Mouse (Mus musculus) kidney, adult 9 months (tissue): Measurements from ENCODE around the gene H6pd.
A peak's percentile ranks its signal among the peaks of the same experiment; 100 is the strongest.

Experiments used
- DNase-seq: peaks from one replicate; pipeline ENCODE4 v3.0.0; 2022

Gene H6pd

DNA sequence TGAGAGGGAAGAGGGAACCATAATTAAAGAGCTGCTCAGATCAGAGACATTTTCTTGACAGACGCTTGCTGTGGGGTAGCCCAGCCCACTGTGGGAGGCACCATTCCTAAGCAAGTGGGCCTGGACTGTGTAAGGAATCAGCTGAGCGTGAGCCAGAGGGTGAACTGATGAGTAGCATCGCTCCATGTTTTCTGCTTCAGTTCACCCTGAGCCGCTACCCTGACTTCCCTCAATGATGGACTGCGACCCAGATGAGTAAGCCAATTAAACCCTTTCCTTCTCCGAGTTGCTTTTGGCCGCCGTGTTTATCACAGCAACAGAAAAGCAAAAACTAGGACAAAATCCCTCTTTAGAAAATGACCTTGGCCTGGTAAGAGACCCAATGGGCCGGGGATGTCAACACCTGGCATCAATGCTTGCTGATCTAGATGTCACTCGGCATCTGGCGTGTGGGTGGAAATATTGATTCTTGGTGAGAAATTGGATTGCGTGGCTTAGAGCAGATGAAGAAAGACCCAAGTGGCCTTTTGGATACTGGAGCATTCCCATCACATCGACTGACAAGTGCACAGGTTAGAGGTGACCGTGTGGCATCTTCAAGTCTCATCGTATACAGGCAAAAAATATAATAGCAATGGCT, 11.0 kb upstream of the H6pd start:
- no peak for DNase-seq

GRCm38 (mm10) chr4:150015436-150015835, 6.6 kb upstream of the H6pd start:
- no peak for DNase-seq

DNA sequence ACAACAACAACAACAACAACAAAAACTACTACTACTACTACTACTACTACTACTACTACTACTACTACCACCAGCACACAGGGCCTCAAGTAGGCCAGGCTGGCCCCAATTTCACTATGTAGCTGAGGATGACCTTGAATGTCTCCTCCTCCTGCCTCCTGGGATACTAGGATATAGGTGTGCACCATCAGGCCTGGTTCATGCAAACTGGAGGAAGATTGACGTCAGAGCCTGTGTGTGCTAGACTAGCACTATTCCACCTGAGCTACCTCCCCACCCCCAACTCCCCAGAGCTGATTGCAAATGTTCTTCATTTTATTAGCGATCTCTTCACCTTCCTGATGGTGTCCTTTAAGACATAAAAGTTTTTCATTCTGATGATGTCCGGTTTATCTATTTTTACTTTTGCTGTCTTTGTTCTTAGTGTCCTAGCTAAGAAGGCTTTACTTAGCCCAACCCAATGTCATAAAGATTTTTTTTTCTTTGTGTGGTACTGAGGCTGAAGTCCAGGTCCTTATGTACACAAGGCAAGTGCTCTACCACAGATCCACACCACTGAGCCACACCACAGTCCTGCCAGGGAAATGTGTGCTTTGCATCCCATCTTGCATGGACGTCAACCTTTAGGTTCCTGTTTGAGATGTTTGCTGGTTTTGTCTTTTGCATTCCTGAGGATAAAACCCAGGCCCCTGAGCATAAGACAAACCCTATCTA, 5.7 kb upstream of the H6pd start:
- no peak for DNase-seq

GRCm38 (mm10) chr4:150013805-150014204, 5.0 kb upstream of the H6pd start:
- DNase-seq, result no peak

DNA sequence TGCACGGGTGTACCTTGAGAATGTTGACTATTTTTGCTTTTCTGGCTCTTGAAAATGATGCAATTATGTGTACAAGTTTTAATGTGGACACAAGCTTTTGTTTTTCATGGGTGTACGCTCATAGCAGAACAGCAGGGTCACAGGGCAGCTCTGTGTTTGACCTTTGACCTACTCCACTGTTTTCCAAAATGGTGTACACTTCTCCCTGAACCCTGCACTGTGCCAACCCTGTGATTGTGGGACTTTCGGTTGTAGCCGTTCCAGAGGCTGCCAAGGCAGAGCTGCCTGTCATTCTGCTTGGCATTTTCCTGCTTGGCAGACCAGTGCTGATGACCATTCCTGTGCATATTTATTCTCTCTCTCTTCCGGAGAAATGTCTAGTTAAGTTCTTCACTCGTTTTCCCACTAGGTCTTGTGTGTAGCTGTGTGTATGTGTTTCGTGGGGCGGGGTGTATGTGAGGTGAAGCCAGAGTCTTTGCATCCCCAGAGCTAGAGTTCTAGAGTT, 4.4 kb upstream of the H6pd start:
- peak; percentile 69 for DNase-seq

GRCm38 (mm10) chr4:150012322-150012723, 3.5 kb upstream of the H6pd start:
- DNase-seq, result no peak

GRCm38 (mm10) chr4:150011564-150012321, 2.9 kb upstream of the H6pd start:
- no peak for DNase-seq

DNA sequence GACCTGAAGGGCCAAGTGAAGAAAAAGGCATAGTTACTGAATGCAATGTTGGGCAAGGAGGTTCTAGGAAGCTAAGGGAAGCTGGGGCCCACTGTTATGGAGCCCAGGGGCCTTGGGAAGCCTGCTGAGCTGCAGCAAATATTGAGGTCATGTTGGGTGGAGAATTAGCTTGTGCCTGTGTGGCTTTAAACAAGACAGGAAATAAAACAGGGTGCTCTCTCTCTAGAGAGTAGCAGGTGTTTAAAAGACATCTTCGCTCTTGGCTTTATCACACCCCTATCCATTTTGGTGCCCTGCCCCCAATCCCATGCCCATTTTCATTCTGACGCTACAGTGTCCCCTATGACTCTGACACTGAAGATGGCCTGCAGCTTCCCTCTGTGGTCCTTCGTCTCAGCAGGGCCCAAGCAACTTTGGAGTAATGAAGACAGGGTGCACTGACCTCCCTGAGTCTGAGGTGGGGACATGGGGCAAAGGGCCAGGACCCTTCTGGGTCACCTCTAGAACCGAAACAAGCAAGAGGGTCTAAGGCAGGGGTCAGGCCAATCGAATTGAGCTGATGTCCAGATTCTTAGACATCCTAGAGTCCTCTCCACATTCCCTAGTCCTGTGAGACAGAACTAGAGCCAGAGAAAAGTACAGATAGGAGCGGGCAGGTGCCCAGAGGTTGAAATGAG, 1.4 kb upstream of the H6pd start:
- DNase-seq, result no peak

DNA sequence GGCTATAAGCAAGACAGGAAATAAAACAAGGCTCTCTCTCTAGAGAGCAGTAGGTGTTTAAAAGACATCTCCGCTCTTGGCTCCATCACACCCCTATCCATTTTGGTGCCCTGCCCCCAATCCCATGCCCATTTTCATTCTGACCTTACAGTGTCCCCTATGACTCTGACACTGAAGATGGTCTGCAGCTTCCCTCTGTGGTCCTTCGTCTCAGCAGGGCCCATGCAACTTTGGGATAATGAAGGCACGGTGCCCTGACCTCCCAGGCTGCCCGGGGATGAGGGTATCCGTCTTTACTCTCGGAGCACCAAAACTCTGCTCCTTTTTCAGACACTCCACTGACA, 736 bp upstream of the H6pd start:
- no peak for DNase-seq

- DNase-seq, result peak; percentile 88
Observed at GRCm38 (mm10) chr4:150008325-150008852, 434 bp downstream of the H6pd start.

DNA sequence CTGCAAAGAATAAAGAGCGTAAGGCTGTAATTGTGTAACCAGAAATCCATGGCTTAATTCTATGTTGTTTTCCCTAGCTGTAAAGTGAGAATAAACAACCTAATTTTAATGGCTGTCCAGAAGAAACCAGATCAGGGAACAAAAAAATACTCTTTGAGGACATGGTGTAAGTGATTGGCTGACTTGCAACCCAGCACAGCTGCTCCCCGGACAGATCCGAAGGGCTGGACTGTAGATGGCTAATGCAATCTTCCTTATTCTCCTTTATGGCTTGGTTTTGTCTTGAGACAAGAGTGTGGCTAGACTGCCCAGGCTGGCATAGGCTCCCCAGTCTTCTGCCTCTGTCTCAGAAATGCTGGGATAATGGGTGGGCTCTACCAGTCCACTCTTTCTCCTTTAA, 1.4 kb downstream of the H6pd start:
- DNase-seq, result no peak

DNA sequence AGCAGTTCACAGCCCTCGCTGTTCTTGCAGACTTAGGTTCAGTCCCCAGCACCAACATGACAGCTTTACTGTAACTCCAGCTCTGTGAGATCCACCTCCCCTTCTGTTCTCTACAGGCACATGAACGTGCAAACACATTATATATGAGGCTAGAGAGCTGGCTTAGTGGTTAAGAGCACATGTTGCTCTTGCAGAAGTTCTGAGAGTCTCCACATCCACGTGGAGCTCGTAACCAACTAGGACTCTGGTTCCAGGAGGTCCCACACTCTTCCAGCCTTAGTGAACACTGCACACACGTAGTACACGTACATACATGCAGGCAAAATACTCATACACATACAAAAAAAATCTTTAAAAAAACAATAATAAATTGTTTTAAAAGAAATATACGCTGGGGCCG, 1.8 kb downstream of the H6pd start:
- DNase-seq, result no peak

DNA sequence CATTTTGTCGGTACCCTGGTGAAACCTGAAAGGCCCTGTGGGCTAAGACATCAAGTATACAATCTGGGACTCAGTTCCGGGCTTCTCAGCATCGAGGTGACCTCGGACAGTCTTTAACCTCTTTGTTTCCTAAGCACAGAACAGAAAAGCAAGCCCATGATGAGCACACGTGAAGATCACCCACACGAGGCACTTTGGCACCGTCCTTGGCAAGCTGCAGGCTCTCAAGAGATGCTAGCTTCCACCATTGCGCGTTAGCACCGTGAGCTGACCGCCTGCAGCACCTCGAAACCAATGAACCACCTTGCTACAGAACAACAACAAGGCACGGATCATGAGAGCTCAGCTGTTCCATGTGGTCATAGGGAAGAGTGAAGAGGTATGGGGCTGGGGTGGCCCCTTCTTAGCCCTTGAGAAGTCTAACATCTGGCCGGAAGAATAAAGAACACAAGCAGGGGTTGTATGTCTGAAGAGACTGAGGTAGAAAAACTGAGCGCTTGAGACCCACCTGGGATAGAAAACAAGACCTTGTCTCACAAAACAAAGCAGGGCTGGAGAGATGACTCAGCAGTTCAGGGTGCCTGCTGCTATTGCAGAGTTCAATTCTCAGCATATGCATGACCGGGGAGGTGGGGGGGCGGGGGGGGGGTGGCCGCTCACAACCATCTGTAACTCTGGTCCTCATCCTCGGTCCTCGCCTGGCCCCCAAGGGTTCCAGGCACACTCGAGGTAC, 2.5 kb downstream of the H6pd start:
- DNase-seq, result no peak

DNA sequence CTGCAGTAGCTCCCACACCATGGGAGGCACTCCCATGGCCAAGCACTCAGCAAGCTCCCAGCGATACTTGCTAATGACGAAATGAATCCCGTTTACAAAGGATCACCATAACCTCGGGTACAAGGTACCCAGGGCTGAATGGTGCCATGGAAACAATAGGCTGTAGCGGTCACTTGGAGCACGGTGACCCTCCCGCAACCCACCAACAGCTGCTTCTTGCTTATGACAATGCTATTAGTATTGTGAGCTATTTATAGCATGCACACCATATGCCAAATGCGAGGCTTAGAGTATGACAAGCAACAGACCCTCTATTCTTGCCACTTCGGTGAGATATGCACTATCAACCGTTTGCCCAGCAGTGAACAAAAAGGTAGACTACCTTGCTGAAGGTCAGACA, 3.6 kb downstream of the H6pd start:
- peak; percentile 9 for DNase-seq

DNA sequence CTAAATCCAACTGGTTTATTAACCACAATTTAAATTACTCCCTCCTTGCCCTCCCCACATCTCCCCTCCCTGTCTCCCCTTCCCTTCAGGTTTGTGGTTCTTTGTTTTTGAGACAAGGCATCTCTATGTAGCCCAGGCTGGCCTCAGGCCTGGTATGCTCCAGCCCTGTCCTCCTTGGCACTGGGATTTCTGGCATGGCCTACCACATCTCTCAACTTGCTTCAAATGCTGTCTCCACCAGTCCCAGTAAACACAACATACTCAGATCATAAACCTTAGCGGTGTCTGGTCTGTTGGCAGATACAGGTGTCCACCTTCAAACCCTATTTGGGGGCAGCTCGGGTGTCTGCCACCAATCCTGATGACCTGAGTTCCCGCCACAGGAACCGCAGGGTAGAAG, 5.2 kb downstream of the H6pd start:
- DNase-seq, result peak; percentile 48

GRCm38 (mm10) chr4:150003021-150003580, 5.7 kb downstream of the H6pd start:
- peak; percentile 84 for DNase-seq

DNA sequence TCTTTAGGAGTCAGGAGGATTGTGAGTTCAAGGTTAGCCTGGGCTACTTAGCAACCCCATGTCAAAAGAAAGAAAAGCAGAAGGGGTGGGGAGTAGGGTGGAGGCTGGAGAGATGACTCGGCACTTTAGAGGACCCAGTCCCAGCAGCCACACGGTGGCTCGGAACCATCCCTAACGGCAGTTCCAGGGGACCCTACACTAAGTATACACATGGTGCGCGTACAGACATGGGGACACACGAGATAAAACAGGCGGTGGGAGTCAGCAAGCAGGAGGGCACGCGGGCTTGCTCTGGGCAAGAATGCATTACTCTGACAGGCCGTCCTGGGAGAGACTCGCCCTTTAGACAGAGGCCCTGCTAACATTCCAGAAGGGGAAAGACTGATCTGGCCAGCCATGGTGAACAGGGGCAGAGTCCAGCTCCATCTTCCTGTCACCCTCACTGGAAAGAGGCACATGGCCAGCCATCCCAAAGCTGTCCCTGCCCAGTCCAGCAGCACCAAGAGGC, 6.7 kb downstream of the H6pd start:
- DNase-seq, result peak; percentile 91

- DNase-seq, result peak; percentile 44
Observed at GRCm38 (mm10) chr4:150001221-150001860, 7.5 kb downstream of the H6pd start.

DNA sequence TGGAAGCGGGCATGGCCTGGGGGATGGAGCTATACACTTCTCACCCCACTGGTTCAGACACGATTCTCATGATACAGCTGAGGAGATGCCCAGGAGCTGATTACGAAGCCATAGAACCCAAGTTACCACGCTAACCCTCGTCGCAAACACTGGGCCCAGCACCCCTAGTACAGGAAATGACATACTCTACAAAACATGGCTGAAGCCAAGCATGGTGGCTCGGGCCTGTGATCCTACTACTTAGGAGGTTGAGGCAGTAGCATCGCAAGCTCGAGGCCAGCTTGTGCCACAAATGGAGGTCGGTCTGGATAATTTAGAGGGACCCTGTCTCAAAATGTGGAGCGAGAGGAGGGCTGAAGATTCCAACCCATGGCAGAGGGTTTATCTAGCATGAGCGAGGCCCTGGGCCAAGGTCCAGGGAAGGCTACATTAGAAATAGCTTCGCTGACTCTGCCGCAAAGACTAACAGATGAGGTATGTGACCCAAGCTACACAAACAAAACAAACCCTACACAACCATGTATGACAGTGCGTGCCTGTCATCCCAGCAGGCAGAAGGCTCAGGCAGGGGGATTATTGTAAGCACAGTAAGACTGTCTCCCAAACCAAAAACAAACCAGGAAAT, 8.8 kb downstream of the H6pd start:
- peak; percentile 42 for DNase-seq

GRCm38 (mm10) chr4:149999510-149999900, 9.3 kb downstream of the H6pd start:
- DNase-seq, result peak; percentile 82
